Mouse (Mus musculus) layer of hippocampus, adult 2 months (tissue): Measurements from ENCODE around the gene Slc29a4. TPM values are rescaled to one million over a fixed set of nuclear protein-coding genes. Genes with fewer than 3 reads are reported as not detected.

Source experiments
- DNase-seq, 2 experiments: peaks; one replicate each; pipeline ENCODE4 v3.0.0; 2022; ENCODE audit warnings: low spot score in 2 of 2
- H3K27ac ChIP-seq: fragments of 200-600 bp; 2 replicates; pipeline ENCODE4 v1.8.1; 2022
- H3K4me3 ChIP-seq: fragments of 200-600 bp; 2 replicates; pipeline ENCODE4 v1.8.1; 2022; ENCODE audit warnings: mild to moderate bottlenecking
- CTCF ChIP-seq: fragments of 200-600 bp; conservative IDR thresholded peaks from 2 replicates; pipeline ENCODE4 v1.8.1; 2022; ENCODE audit warnings: antibody characterized with exemption, mild to moderate bottlenecking, moderate library complexity
- total RNA-seq, 2 experiments: library from RNA; stranded (reverse); gene quantifications; 2 replicates each; pipeline ENCODE4 v1.2.3; 2021

Slc29a4 gene
- total RNA-seq, 2 experiments from 2014 or later, result 54.0 to 57.7 TPM

- no peak overlapping the region for H3K4me3 ChIP-seq
- no peak overlapping the region for H3K27ac ChIP-seq
- no peak for DNase-seq
- no peak for TF ChIP-seq CTCF
Observed at GRCm38 (mm10) chr5:142679065-142679464, 13.2 kb upstream of the Slc29a4 start.

DNA sequence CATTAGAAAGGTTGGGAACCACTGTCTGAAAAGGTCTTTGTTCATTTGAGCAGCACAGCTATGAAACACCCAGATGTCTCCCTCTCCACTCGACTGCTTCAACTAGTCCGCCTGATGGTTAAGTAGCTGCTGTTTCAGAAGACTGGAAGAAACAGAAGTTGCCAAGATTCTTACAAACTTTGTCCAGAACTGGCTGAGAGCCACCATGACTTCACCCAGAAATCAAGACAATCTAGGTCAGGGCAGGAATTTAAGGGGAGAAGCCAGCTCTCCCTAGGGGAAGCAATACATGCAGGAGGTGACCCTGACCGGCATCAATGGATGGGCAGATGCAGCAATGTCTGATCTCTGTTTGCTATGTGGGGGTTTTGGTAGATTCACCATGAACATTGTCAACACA is 10.4 kb upstream of the Slc29a4 start:
- TF ChIP-seq CTCF, result no peak
- Histone ChIP-seq H3K27ac (no peak overlapping the region), H3K4me3 (no peak overlapping the region)
- DNase-seq, result no peak

- Histone ChIP-seq H3K27ac (no peak overlapping the region), H3K4me3 (no peak overlapping the region)
- no peak for TF ChIP-seq CTCF
- DNase-seq, result no peak
Observed at GRCm38 (mm10) chr5:142682529-142682928, 9.8 kb upstream of the Slc29a4 start.

GRCm38 (mm10) chr5:142688866-142689265 is 3.4 kb upstream of the Slc29a4 start:
- H3K27ac ChIP-seq, result no peak overlapping the region
- no peak for DNase-seq
- no peak for TF ChIP-seq CTCF
- no peak overlapping the region for H3K4me3 ChIP-seq

DNA sequence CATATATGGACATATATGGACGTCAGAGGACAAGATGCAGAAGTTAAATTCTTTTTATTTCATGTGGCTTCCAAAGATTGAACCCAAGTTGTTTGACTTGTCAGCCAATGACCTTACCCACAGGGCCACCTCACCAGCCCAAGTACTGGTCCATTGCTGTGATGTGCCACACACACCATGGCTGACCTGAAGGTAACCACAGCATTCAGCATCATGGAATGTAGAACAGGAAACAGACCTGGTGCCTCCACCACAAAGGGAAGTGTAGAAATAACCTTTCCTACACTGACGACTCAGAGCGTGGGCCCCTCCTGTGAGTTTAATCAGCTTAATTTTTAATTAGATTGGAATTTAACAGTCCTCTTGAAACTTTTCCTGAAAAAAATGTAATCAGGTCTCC is 2.0 kb upstream of the Slc29a4 start:
- no peak for DNase-seq
- no peak for TF ChIP-seq CTCF
- no peak overlapping the region for H3K4me3 ChIP-seq
- no peak overlapping the region for H3K27ac ChIP-seq

DNA sequence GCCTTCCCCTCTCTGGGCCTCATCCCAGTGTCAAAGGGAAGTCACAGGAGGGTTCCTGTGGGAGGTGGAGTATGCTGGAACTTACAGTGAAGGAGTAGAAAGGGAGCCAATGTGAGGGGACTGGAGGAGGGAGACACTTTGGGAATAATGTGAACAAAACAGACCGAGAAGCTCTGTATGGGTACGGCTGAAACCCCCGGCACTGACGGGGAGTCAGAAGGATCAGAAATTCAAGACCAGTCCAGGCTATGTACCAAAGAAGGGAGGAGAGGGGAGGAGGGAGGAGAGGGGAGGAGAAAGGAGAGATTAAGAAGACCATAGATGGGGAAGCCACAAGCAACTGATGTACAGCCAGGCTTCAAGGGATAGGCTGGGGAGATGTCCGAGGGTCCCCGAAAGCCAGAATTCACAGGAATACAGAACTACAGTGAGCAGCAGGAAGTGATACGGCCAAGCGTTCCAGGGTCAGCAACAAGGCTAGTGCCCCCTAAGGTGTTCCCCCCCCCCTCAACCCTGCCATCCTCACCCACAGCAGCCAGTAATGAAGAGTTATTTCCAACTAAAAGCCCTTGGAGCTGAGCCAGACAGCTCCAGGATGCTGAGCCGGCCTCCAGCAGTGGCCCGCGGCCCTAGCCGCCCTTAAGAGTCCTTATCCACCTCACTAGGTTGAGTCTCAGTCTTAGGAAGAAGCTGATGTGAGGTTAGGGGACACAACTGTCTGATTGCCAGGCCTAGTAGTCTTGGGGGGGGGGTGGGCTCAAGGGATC is 842 bp downstream of the Slc29a4 start:
- peak overlapping the region; percentile 87 for H3K27ac ChIP-seq
- no peak for TF ChIP-seq CTCF
- peak overlapping the region; percentile 55 for H3K4me3 ChIP-seq
- no peak for DNase-seq

GRCm38 (mm10) chr5:142693738-142694430 is 1.6 kb downstream of the Slc29a4 start:
- peak overlapping the region; percentile 55 for H3K4me3 ChIP-seq
- TF ChIP-seq CTCF, result no peak
- H3K27ac ChIP-seq, result peak overlapping the region; percentile 87
- DNase-seq, result no peak

DNA sequence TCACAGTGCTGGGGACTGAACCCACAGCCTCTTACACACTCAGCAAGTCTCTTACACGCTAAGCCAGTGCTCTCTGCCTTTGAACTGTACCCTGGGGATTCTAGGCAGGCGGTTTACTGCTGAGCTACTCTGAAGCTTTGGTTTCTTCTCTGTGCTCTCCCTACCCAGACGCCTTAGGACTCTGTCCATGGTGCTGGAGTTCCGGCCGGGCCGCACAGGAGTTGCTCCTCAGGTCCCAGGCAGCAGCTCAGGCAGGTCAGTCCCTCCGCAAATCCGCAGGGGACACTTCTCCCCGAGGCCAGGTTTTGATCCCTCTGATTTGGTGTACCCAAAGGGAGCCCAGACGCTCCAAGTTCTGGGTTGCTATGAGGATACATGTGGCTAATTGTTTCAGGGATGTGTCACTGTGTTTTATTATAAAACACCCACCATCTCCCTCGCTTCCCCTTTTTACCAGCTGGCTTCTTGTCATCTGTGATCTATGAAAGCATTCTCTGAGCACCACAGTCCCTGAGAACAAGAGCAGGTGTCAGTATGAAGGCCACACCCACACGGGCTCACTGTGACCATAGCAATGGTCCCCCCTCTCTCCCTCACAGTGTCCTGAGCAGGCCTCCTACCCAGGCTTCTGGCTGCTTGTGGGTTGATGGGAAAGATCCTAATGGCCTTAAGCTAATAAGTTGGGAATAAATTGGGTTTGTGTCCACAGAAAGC is 2.5 kb downstream of the Slc29a4 start:
- H3K4me3 ChIP-seq, result peak overlapping the region; percentile 55
- H3K27ac ChIP-seq, result peak overlapping the region; percentile 87
- DNase-seq, result peak; percentile 55 to 66
- no peak for TF ChIP-seq CTCF

GRCm38 (mm10) chr5:142696258-142696657 is 3.9 kb downstream of the Slc29a4 start:
- DNase-seq, result no peak
- Histone ChIP-seq H3K4me3 (no peak overlapping the region), H3K27ac (peak overlapping the region; percentile 46; the same call in 1 of the 2 replicates)
- TF ChIP-seq CTCF, result no peak

DNA sequence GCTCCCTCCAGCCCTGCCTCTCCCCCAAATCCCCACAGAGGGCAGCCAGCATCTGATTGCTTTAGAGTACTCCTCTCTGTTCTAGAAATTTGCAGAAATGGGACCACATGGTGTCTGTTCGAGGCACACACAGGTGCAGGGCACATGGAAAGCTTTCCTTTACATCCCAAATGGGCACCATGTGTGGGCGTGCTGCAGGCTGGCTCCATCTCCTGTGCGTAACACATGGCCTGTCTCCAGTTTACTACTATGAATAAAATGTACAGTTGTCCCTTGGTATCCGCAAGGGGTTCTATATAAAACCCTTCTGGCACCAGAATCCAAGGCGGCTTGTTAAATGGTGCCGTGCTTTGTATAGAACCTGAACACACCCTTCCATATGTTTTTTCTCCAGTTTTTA is 4.6 kb downstream of the Slc29a4 start:
- TF ChIP-seq CTCF, result no peak
- Histone ChIP-seq H3K27ac (peak overlapping the region; percentile 46; the same call in 1 of the 2 replicates), H3K4me3 (no peak overlapping the region)
- peak in 1 of 2 experiments; percentile 59 for DNase-seq

DNA sequence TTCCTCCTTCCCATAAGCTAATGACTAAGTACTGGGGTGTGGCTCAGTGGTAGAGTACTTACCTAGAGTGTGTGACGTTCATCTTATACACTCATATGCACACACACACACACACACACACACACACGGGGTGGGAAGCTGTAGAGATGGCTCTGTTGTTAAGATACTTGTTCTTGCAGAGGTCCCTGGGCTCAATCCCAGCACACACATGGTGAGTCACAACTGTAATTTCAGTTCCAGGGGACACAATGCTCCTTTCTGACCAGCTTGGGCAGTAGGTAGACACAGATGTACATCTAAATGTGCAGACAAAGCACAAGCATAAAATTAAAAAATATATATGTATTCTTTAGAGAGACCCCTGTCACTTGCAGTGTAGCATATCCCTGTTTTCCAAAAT is 5.4 kb downstream of the Slc29a4 start:
- TF ChIP-seq CTCF, result no peak
- H3K27ac ChIP-seq, result 0 out of 2 replicates have a peak overlapping the region, but pooled peaks have one; percentile 6
- H3K4me3 ChIP-seq, result no peak overlapping the region
- no peak for DNase-seq

GRCm38 (mm10) chr5:142700842-142701589 is 8.7 kb downstream of the Slc29a4 start:
- TF ChIP-seq CTCF, result no peak
- no peak for DNase-seq
- no peak overlapping the region for H3K27ac ChIP-seq
- H3K4me3 ChIP-seq, result no peak overlapping the region; the same call in 1 of the 2 replicates
